Mouse (Mus musculus): Measurements from ENCODE around the gene Znrd1. TPM values are rescaled to one million over a fixed set of nuclear protein-coding genes. Genes with fewer than 3 reads are reported as not detected.
A peak's percentile ranks its signal among the peaks of the same experiment; 100 is the strongest.

Znrd1 gene
- polyA plus RNA-seq, 1 experiment from 2014 or later: 95.3 TPM

DNA sequence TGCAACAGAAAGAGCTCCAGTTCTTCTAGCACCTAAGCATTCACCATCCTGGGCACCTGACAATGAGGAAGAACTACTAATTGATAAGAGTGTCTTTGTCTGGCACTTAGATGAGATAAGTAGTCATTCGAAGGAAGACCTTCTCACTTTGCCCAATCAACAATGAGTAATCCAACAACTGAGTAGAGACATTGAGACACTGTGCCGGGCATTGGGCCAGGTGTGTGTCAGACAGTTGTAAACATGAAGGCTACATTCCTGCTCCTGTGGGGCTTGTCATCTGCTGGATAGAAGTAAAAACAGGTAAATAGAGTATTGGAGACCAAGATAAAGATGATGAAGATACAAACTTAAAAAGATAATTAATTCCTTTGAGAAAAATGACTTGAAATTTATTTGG is 20.3 kb downstream of the Znrd1 start:
- Histone ChIP-seq H3K27me3 (peaks cover 29% of the 10 kb centered on the region), H3K9me3 (replicated peaks) (no peaks in the 10 kb centered on the region), H3K9ac (no peak overlapping the region), H3K27ac (no peak overlapping the region), H3K4me1 (peaks cover 8% of the 10 kb centered on the region; the same call in 1 of the 2 replicates), H3K4me3 (no peak overlapping the region), H3K36me3 (ENCODE audit: poor library complexity, severe bottlenecking) (no peaks in the 10 kb centered on the region), H3K4me2 (no peak overlapping the region)
- ATAC-seq: no peak
- 81% methylated on average over 2 of the region's 2 CpGs for WGBS

DNA sequence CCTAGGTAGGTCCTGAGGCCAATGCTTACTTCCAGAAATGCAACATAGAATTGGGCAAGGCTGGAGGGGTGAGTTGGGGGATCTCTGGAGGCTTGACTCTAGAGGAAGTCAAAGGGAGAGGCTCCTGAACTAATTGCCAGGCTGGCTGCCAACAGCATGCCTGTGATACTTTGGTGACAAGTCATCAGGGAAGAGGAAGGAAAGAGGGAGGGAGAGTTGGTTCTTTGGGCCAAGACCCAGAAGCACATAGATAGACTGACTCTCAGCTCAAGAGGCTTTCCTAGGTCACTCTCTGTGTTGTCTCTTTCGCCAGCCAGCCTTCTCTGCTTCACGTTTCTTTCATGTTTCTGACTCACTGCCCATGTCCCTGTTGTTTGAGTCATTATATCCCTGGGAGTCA is 26.6 kb downstream of the Znrd1 start:
- H3K36me3 ChIP-seq (ENCODE audit: poor library complexity, severe bottlenecking): no peaks in the 10 kb centered on the region
- no peak overlapping the region for H3K4me3 ChIP-seq
- no peaks in the 10 kb centered on the region for H3K4me1 ChIP-seq
- H3K27me3 ChIP-seq: peaks cover 5% of the 10 kb centered on the region; the same call in 1 of the 2 replicates
- no peak overlapping the region for H3K4me2 ChIP-seq
- no peaks in the 10 kb centered on the region for H3K9me3 ChIP-seq (replicated peaks)
- ATAC-seq: no peak
- no peak overlapping the region for H3K9ac ChIP-seq
- no peak overlapping the region for H3K27ac ChIP-seq
- WGBS: 80% methylated on average over 2 of the region's 2 CpGs

DNA sequence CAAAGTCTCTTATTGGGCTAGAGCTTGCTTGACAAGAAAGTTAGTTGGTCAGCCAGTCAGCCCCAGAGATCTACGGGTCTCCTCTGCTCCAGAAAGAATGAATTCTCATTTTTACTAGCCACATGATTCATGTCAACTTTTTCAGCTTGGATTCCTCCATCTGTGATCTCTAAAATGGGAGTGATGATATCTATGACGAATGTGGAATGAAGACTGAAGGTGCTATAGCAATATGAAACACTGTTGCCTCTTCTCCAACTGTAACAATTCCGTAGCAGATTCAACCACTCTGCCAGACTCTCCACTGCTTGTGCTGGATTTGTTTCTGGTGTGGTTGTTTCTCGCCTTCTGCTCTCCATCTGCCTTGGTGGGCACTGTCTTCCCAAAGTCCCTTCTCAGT is 27.2 kb downstream of the Znrd1 start:
- no peak for ATAC-seq
- Histone ChIP-seq H3K9me3 (replicated peaks) (no peaks in the 10 kb centered on the region), H3K36me3 (ENCODE audit: poor library complexity, severe bottlenecking) (no peaks in the 10 kb centered on the region), H3K27ac (no peak overlapping the region), H3K27me3 (peaks cover 5% of the 10 kb centered on the region; the same call in 1 of the 2 replicates), H3K4me3 (no peak overlapping the region), H3K4me2 (no peak overlapping the region), H3K4me1 (no peaks in the 10 kb centered on the region), H3K9ac (no peak overlapping the region)
- 84% methylated on average over 4 of the region's 4 CpGs for WGBS

- Histone ChIP-seq H3K27ac (no peak overlapping the region), H3K36me3 (ENCODE audit: poor library complexity, severe bottlenecking) (no peaks in the 10 kb centered on the region), H3K9ac (no peak overlapping the region), H3K9me3 (replicated peaks) (no peaks in the 10 kb centered on the region), H3K4me1 (no peaks in the 10 kb centered on the region), H3K27me3 (peaks cover 5% of the 10 kb centered on the region; the same call in 1 of the 2 replicates), H3K4me3 (no peak overlapping the region), H3K4me2 (no peak overlapping the region)
- ATAC-seq: no peak
- WGBS: 83% methylated on average over 6 of the region's 6 CpGs
Observed at GRCm38 (mm10) chr17:36930233-36930632, 28.1 kb downstream of the Znrd1 start.

- ATAC-seq: no peak
- Histone ChIP-seq H3K9ac (no peak overlapping the region), H3K4me3 (no peak overlapping the region), H3K4me2 (no peak overlapping the region), H3K9me3 (replicated peaks) (no peaks in the 10 kb centered on the region), H3K36me3 (ENCODE audit: poor library complexity, severe bottlenecking) (no peaks in the 10 kb centered on the region), H3K27me3 (peaks cover 4% of the 10 kb centered on the region; the same call in 1 of the 2 replicates), H3K4me1 (no peaks in the 10 kb centered on the region), H3K27ac (no peak overlapping the region)
- 82% methylated on average over 12 of the region's 12 CpGs for WGBS
Observed at GRCm38 (mm10) chr17:36929236-36929932, 29.0 kb downstream of the Znrd1 start.

DNA sequence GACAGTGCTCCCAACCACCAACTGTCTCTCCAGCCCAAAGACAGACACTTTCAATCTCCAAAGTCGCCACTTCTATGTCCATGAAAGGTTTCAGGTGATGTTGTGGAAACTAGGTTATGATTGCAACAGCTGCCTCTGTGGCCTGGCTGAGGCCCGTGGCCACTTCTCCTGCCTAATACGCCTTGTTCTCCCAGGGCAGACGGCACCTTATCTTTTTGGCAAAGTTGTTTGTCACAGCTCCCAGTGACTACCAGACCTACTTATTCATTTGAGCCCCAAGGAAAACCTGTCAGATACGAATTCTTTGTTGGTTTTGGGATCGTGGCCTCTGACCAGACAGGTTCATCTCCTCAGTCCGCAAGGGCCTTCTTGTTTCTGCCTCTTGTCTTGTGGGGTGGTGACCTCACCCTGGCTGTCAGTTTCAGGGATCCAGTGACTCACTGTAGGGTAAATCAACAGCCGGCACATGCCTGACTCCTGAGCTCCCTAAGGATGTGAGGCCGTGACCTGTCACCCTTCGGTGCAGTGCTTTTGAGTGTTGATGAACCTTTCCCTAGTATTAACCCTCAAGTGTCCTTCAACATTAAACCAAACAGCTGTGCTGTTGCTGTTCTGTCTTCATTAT is 30.8 kb downstream of the Znrd1 start:
- no peak overlapping the region for H3K4me3 ChIP-seq
- no peak overlapping the region for H3K27ac ChIP-seq
- no peaks in the 10 kb centered on the region for H3K4me1 ChIP-seq
- no peaks in the 10 kb centered on the region for H3K27me3 ChIP-seq
- 70% methylated on average over 10 of the region's 10 CpGs for WGBS
- H3K4me2 ChIP-seq: no peak overlapping the region
- no peaks in the 10 kb centered on the region for H3K9me3 ChIP-seq (replicated peaks)
- ATAC-seq: no peak
- no peaks in the 10 kb centered on the region for H3K36me3 ChIP-seq (ENCODE audit: poor library complexity, severe bottlenecking)
- H3K9ac ChIP-seq: no peak overlapping the region

GRCm38 (mm10) chr17:36923491-36923890 is 34.9 kb downstream of the Znrd1 start:
- no peak overlapping the region for H3K4me2 ChIP-seq
- ATAC-seq: no peak
- H3K4me3 ChIP-seq: no peak overlapping the region
- no peaks in the 10 kb centered on the region for H3K4me1 ChIP-seq
- WGBS: 74% methylated on average over 4 of the region's 4 CpGs
- no peaks in the 10 kb centered on the region for H3K36me3 ChIP-seq (ENCODE audit: poor library complexity, severe bottlenecking)
- no peak overlapping the region for H3K27ac ChIP-seq
- no peaks in the 10 kb centered on the region for H3K27me3 ChIP-seq
- H3K9me3 ChIP-seq (replicated peaks): no peaks in the 10 kb centered on the region
- H3K9ac ChIP-seq: no peak overlapping the region

- Histone ChIP-seq H3K36me3 (ENCODE audit: poor library complexity, severe bottlenecking) (no peaks in the 10 kb centered on the region), H3K27me3 (no peaks in the 10 kb centered on the region), H3K4me3 (no peak overlapping the region), H3K27ac (no peak overlapping the region), H3K4me1 (no peaks in the 10 kb centered on the region), H3K9me3 (replicated peaks) (no peaks in the 10 kb centered on the region), H3K4me2 (no peak overlapping the region), H3K9ac (no peak overlapping the region)
- 88% methylated on average over 4 of the region's 4 CpGs for WGBS
- no peak for ATAC-seq
Observed at GRCm38 (mm10) chr17:36922715-36923114, 35.6 kb downstream of the Znrd1 start.

GRCm38 (mm10) chr17:36920239-36920638 is 38.1 kb downstream of the Znrd1 start:
- H3K4me3 ChIP-seq: no peak overlapping the region
- no peak overlapping the region for H3K4me2 ChIP-seq
- ATAC-seq: no peak
- H3K9ac ChIP-seq: no peak overlapping the region
- no peak overlapping the region for H3K27ac ChIP-seq
- H3K4me1 ChIP-seq: no peaks in the 10 kb centered on the region
- 50% methylated on average over 15 of the region's 15 CpGs for WGBS
- H3K27me3 ChIP-seq: no peaks in the 10 kb centered on the region
- no peaks in the 10 kb centered on the region for H3K36me3 ChIP-seq (ENCODE audit: poor library complexity, severe bottlenecking)
- no peaks in the 10 kb centered on the region for H3K9me3 ChIP-seq (replicated peaks)

DNA sequence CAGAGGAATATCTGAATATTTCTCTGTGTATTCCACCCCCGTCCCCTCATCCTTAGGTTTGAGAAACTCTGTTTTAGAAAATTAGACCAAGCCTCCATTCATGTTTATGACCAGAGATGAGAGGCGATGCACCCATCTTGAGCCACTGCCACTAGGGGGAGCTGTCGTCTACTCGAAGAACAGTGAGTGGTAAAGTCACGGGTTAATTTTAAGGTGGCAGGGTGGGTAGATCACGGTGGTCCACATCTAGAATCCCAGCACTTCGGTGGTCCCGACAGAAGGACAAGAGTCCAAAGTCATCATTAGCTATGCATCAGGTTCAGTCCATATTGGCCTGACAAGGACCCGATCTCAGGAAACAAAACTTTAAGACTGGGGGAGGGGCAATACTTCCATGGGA is 43.3 kb downstream of the Znrd1 start:
- no peak overlapping the region for H3K27ac ChIP-seq
- H3K4me3 ChIP-seq: no peak overlapping the region
- H3K4me2 ChIP-seq: no peak overlapping the region
- no peaks in the 10 kb centered on the region for H3K9me3 ChIP-seq (replicated peaks)
- peak; percentile 30; the same call in 1 of the 2 replicates for ATAC-seq
- H3K36me3 ChIP-seq (ENCODE audit: poor library complexity, severe bottlenecking): no peaks in the 10 kb centered on the region
- no peak overlapping the region for H3K9ac ChIP-seq
- WGBS: 17% methylated on average over 9 of the region's 9 CpGs
- H3K4me1 ChIP-seq: no peaks in the 10 kb centered on the region
- no peaks in the 10 kb centered on the region for H3K27me3 ChIP-seq

DNA sequence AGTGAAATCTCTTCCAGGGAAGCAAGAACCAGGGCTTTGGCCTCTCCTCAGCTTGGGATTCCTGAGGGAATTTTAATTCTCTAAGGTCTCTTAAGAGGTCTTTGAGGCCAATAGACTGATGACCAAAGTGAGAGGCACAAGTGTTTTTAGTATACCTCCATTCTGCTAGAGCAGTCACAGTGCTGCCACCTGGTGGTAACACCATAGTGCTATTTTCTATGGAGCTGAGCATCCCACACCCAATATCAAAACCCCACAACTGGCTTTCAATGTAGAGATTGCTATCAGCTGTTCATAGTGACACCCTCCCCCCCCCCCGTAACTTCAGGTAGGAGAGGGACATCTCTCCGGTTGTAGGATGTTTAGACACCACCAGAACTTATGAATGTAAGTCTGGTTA is 44.3 kb downstream of the Znrd1 start:
- Histone ChIP-seq H3K9me3 (replicated peaks) (no peaks in the 10 kb centered on the region), H3K4me2 (no peak overlapping the region), H3K36me3 (ENCODE audit: poor library complexity, severe bottlenecking) (no peaks in the 10 kb centered on the region), H3K4me3 (no peak overlapping the region), H3K4me1 (no peaks in the 10 kb centered on the region), H3K27me3 (no peaks in the 10 kb centered on the region), H3K27ac (no peak overlapping the region), H3K9ac (no peak overlapping the region)
- ATAC-seq: peak; percentile 55; the same call in 1 of the 2 replicates
- 17% methylated on average over 2 of the region's 2 CpGs for WGBS

DNA sequence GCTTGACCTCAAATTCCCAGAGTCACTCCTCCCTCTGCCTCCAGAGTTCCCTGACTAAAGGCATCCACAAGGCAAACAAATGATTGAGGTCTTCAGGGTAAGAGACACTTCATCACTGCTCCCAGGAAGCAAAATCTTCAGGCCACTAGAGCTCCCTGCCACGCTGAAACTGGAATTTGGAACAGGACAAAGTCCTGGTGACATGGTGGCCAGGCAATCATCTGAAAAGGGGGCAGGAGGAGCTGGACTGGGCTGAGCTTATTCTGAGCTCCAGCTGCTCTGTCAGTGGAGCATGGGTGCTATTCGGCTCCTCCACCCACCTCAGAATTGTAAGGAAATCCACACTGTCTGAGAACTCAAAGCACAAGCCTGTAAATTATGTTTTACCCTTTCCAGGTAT is 46.3 kb downstream of the Znrd1 start:
- Histone ChIP-seq H3K36me3 (ENCODE audit: poor library complexity, severe bottlenecking) (no peaks in the 10 kb centered on the region), H3K4me3 (no peak overlapping the region), H3K27ac (no peak overlapping the region), H3K4me2 (no peak overlapping the region), H3K4me1 (no peaks in the 10 kb centered on the region), H3K9ac (no peak overlapping the region), H3K27me3 (no peaks in the 10 kb centered on the region), H3K9me3 (replicated peaks) (no peaks in the 10 kb centered on the region)
- ATAC-seq: no peak
- 83% methylated on average over 2 of the region's 2 CpGs for WGBS

- 59% methylated on average over 4 of the region's 4 CpGs for WGBS
- Histone ChIP-seq H3K9me3 (replicated peaks) (no peaks in the 10 kb centered on the region), H3K4me2 (no peak overlapping the region), H3K4me1 (no peaks in the 10 kb centered on the region), H3K36me3 (ENCODE audit: poor library complexity, severe bottlenecking) (no peaks in the 10 kb centered on the region), H3K4me3 (no peak overlapping the region), H3K9ac (no peak overlapping the region), H3K27ac (no peak overlapping the region), H3K27me3 (no peaks in the 10 kb centered on the region)
- ATAC-seq: no peak
Observed at GRCm38 (mm10) chr17:36909802-36910201, 48.6 kb downstream of the Znrd1 start.

Measured in forebrain, embryonic 13.5 days (tissue).